Mouse (Mus musculus) erythroblast, embryonic 14.5 days (primary cell): ENCODE measurements at regions not wholly inside any gene's neighbourhood (a gene's known extent, or its start where the extent isn't known, plus 50 kb on each side); places are given as distances from the start of the nearest gene placed in this dataset.

ENCODE experiments used
- H3K27me3 ChIP-seq: 2 replicates; pipeline ENCODE4 v1.6.1; 2012; ENCODE audit warnings: inconsistent platforms; ENCODE audit not compliant: control insufficient read depth
- H3K36me3 ChIP-seq: 2 replicates; pipeline ENCODE4 v1.6.1; 2012; ENCODE audit warnings: mild to moderate bottlenecking, inconsistent platforms; ENCODE audit not compliant: control insufficient read depth
- H3K4me1 ChIP-seq: 2 replicates; pipeline ENCODE4 v1.6.1; 2012; ENCODE audit warnings: inconsistent platforms; ENCODE audit not compliant: control insufficient read depth
- H3K4me3 ChIP-seq: replicated peaks from 2 replicates; pipeline ENCODE3; 2012; ENCODE audit warnings: moderate library complexity, mild to moderate bottlenecking, inconsistent platforms
- H3K9me3 ChIP-seq: 2 replicates; pipeline ENCODE4 v1.6.1; 2012; ENCODE audit warnings: low read length, inconsistent platforms, mixed read lengths; ENCODE audit not compliant: control insufficient read depth
- GATA1 ChIP-seq: IDR thresholded peaks from 2 replicates; pipeline ENCODE4 v1.6.1; 2012; ENCODE audit warnings: low read length, inconsistent platforms, mixed read lengths
- TAL1 ChIP-seq: IDR thresholded peaks from 3 replicates; pipeline ENCODE4 v1.6.1; 2012; ENCODE audit warnings: low read length, inconsistent platforms, mixed read lengths

- no peak for TF ChIP-seq TAL1
- TF ChIP-seq GATA1, result no peak
- Histone ChIP-seq H3K9me3 (peaks cover 3% of the 10 kb centered on the region; the same call in 1 of the 2 replicates), H3K36me3 (no peaks in the 10 kb centered on the region)
These were observed 85.4 kb downstream of the Cxcl12 start for GRCm38 (mm10) chr6:117253586-117254330.

DNA sequence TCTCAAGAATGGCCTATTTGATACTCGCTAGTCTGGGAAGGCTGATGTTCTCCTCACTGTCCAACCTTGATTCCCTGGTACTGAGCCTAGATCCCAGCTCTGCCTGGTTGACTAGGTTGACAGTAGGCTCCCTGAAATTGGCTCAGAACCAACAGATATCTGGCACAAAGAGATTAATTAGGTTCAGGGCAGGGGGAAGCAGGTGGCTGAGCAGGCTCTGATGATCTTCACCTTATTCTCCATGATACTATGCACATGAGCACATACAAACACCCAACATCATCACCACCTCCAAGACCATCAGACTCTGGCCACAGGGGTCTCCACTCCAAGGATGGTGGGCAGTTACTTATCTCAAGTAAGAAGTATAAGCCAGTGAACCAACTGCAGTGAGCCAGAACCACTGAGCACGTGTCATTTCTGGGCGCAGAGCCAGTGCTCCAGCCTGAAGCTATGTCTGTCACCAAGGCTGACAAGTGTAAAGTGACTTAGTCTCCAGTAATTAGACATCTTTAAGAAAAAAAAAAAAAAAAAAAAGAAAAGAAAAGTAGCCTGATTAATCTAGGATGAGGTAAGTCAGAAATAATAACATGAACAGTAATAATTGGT, 86.4 kb downstream of the Cxcl12 start:
- Histone ChIP-seq H3K9me3 (peaks cover 3% of the 10 kb centered on the region; the same call in 1 of the 2 replicates), H3K4me1 (no peaks in the 10 kb centered on the region), H3K4me3 (no peak overlapping the region), H3K36me3 (no peaks in the 10 kb centered on the region), H3K27me3 (no peaks in the 10 kb centered on the region)
- TF ChIP-seq TAL1, result no peak
- TF ChIP-seq GATA1, result no peak

More at GRCm38 (mm10) chr6:117253586-117254330, 85.4 kb downstream of the Cxcl12 start:
- H3K4me1 ChIP-seq, result no peaks in the 10 kb centered on the region
- no peak overlapping the region for H3K4me3 ChIP-seq
- H3K27me3 ChIP-seq, result no peaks in the 10 kb centered on the region

- no peaks in the 10 kb centered on the region for H3K4me1 ChIP-seq
- no peak overlapping the region for H3K4me3 ChIP-seq
- TF ChIP-seq TAL1 (no peak), GATA1 (no peak)
- no peaks in the 10 kb centered on the region for H3K27me3 ChIP-seq
- no peaks in the 10 kb centered on the region for H3K36me3 ChIP-seq
- peaks cover 3% of the 10 kb centered on the region; the same call in 1 of the 2 replicates for H3K9me3 ChIP-seq
These were observed 87.2 kb downstream of the Cxcl12 start for GRCm38 (mm10) chr6:117255399-117256098.

DNA sequence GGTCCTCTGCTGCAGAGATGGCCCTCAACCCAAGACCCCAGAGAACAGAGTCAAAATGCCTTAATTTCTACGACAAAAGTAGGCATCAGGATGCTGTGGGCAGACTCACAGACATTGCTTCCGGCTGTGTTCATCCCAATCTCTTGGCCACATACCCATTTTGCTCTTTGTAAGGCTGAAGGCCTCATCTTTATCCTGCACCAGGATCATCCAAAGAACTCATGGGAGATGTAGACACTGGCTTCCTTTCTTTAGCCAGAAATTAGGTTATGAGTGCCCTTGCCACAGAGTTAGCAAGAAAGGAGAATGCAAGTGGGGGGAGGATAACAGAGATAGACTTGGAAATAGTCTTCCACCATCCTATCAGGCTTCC, 87.8 kb downstream of the Cxcl12 start:
- Histone ChIP-seq H3K4me1 (no peaks in the 10 kb centered on the region), H3K36me3 (no peaks in the 10 kb centered on the region), H3K9me3 (peaks cover 3% of the 10 kb centered on the region; the same call in 1 of the 2 replicates), H3K27me3 (no peaks in the 10 kb centered on the region), H3K4me3 (no peak overlapping the region)
- no peak for TF ChIP-seq TAL1

DNA sequence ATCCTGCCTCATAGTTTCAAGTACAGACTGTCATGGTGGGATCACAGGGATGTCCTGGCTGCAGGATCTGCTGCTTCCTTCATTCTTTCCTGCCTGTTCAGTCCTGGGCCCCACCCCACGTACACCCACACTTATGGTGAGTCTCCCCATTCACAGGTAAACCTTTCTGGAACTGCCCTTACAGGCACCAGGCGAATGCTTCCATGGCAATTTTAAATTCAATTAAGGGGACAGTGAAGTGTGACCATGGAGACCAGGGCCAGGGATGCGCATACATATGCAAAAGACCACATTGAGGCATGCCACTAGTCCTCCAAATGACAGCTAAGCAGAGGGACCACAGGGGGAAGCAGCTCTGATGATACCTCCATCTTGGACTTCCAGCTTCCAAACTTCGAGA, 89.3 kb downstream of the Cxcl12 start:
- H3K36me3 ChIP-seq, result no peaks in the 10 kb centered on the region
- no peak for TF ChIP-seq TAL1
- TF ChIP-seq GATA1, result no peak
- H3K27me3 ChIP-seq, result no peaks in the 10 kb centered on the region
- peaks cover 3% of the 10 kb centered on the region; the same call in 1 of the 2 replicates for H3K9me3 ChIP-seq
- H3K4me3 ChIP-seq, result no peak overlapping the region
- no peaks in the 10 kb centered on the region for H3K4me1 ChIP-seq

GRCm38 (mm10) chr6:117267906-117268305, 99.6 kb downstream of the Cxcl12 start:
- H3K36me3 ChIP-seq, result no peaks in the 10 kb centered on the region
- H3K4me1 ChIP-seq, result no peaks in the 10 kb centered on the region
- H3K4me3 ChIP-seq, result no peak overlapping the region
- no peaks in the 10 kb centered on the region; the same call in 1 of the 2 replicates for H3K9me3 ChIP-seq
- TF ChIP-seq TAL1, result no peak
- TF ChIP-seq GATA1, result no peak
- H3K27me3 ChIP-seq, result no peaks in the 10 kb centered on the region

- Histone ChIP-seq H3K4me3 (no peak overlapping the region), H3K4me1 (no peaks in the 10 kb centered on the region), H3K9me3 (no peaks in the 10 kb centered on the region), H3K36me3 (no peaks in the 10 kb centered on the region), H3K27me3 (no peaks in the 10 kb centered on the region)
- TF ChIP-seq GATA1 (no peak), TAL1 (no peak)
These were observed 100.0 kb downstream of the Cxcl12 start for GRCm38 (mm10) chr6:117268376-117268775.

- Histone ChIP-seq H3K4me3 (no peak overlapping the region), H3K36me3 (no peaks in the 10 kb centered on the region), H3K4me1 (no peaks in the 10 kb centered on the region), H3K27me3 (no peaks in the 10 kb centered on the region), H3K9me3 (no peaks in the 10 kb centered on the region)
- no peak for TF ChIP-seq TAL1
- TF ChIP-seq GATA1, result no peak
These were observed 101.9 kb downstream of the Cxcl12 start for GRCm38 (mm10) chr6:117270261-117270660.

DNA sequence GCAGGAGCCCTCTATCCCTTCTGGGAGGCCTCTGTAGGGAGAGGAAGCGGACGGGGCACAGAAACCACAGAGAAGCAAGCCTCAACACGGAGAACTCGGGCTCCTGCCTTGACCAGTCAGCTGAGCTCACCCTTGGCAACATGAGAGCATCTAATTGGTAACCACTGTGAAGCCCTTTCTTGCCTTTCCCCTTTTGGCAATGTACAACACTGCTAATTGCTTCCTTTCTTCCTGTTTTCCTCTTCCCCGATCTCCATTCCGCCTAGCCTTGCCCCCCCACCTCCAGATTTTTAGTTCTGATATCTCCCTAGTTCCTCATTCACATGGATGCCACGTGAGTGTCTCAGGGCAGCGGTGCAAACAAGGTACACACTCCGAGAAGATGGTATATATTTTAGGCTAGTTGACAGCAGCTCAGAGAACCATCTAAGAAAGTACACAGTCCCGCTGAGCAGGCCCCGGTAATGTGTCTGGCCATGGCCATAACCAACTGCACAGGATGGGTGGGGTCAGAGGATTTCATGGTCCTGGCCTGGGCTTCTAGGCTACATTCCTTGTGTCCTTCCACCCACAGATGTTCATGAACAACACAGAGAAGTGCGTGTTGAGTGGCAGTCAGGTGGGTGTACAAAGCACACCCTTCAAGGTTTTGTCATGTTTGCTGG, 103.4 kb downstream of the Cxcl12 start:
- Histone ChIP-seq H3K27me3 (no peaks in the 10 kb centered on the region), H3K4me1 (no peaks in the 10 kb centered on the region), H3K9me3 (no peaks in the 10 kb centered on the region), H3K4me3 (no peak overlapping the region), H3K36me3 (no peaks in the 10 kb centered on the region)
- no peak for TF ChIP-seq TAL1
- no peak for TF ChIP-seq GATA1
